In the genomic region with DNA sequence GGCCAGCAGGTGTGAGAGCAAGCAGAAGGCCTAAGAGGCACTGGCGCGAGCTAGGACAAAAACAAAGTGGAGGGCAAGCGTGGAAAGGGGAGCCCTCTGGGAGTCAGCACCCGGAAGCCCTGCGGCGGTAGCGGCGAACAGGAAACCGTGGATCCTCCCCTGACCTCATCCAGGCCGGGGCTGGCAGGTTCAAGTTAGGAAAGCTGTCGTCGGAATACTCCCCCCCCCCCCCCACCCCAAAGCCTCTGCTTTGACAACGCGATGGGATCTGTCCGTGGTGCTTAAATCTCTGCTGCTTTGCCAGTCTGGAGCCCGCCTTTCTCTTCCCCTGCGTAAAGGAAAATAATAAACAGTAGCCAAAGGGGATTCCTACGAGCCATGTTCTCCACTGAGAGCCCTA, we compare ENCODE assay signal across 8 mouse cellular contexts. TPM values are rescaled to one million over a fixed set of nuclear protein-coding genes. Genes with fewer than 3 reads are reported as not detected.
DNase-seq lines count a peak whose midpoint lies in the region; ATAC-seq and TF ChIP-seq lines count a peak whose summit lies in the region.
"Had no signal": no experiment of that assay in that cellular context is flagged by ENCODE, and none has a peak within 500 bp of the region (broad histone marks: within the 10 kb centered on the region; RNA-seq: fewer than 3 reads in every experiment).

No protein-coding gene starts in this region.

- peak; percentile 58 for DNase-seq in Muller cell, postnatal 12 days (ENCODE audit: inconsistent ontology term)
- peak; percentile 72 for DNase-seq in forebrain, embryonic 11.5 days (ENCODE audit: low spot score)
- DNase-seq in cerebellum, adult 9-11 months: no peak
- DNase-seq in cerebellum, postnatal 36 days: no peak

- H3K4me3 ChIP-seq in E14TG2a.4 (replicated peaks; ENCODE audit: low read length): peak overlapping the region; percentile 79
- H3K4me3 ChIP-seq in forebrain, embryonic 11.5 days (ENCODE audit: low read depth, low read length): peak overlapping the region; percentile 8; the same call in 1 of the 2 replicates
- H3K4me3 ChIP-seq in intestine, embryonic 16.5 days (ENCODE audit: low read length): peak overlapping the region; percentile 14; the same call in 1 of the 2 replicates
- H3K4me3 ChIP-seq in midbrain, embryonic 15.5 days: peak overlapping the region; percentile 43

- no peak for ATAC-seq in forebrain, embryonic 11.5 days (replicated peaks; ENCODE audit: low FRiP score)
- no peak for ATAC-seq in intestine, embryonic 16.5 days
- no peak for ATAC-seq in midbrain, embryonic 15.5 days (replicated peaks)

- H3K4me2 ChIP-seq in forebrain, embryonic 11.5 days (ENCODE audit: low read depth, low read length, severe bottlenecking): no peak overlapping the region
- peak overlapping the region; percentile 22; the same call in 1 of the 2 replicates for H3K4me2 ChIP-seq in intestine, embryonic 16.5 days (ENCODE audit: low read depth, low read length)
- H3K4me2 ChIP-seq in midbrain, embryonic 15.5 days: peak overlapping the region; percentile 67

- H3K27ac ChIP-seq in forebrain, embryonic 11.5 days (ENCODE audit: low read depth, low read length): no peak overlapping the region
- no peak overlapping the region for H3K27ac ChIP-seq in intestine, embryonic 16.5 days (ENCODE audit: low read length)
- peak overlapping the region; percentile 72 for H3K27ac ChIP-seq in midbrain, embryonic 15.5 days

- peaks cover 36% of the 10 kb centered on the region for H3K4me1 ChIP-seq in E14TG2a.4 (replicated peaks; ENCODE audit: low read depth, low read length)
- H3K4me1 ChIP-seq in forebrain, embryonic 11.5 days (replicated peaks; ENCODE audit: control insufficient read depth, insufficient read depth, low read length): peaks cover 12% of the 10 kb centered on the region
- H3K4me1 ChIP-seq in intestine, embryonic 16.5 days (ENCODE audit: control insufficient read depth, insufficient read depth, low read length): peaks cover 18% of the 10 kb centered on the region; the same call in 1 of the 2 replicates
- H3K4me1 ChIP-seq in midbrain, embryonic 15.5 days: peaks cover 35% of the 10 kb centered on the region

- WGBS in forebrain, embryonic 11.5 days: under 1% methylated on average over 18 of the region's 18 CpGs
- WGBS in intestine, embryonic 16.5 days: under 1% methylated on average over 18 of the region's 18 CpGs
- whole genome bisulfite sequencing in midbrain, embryonic 15.5 days: 0% methylated on average over 18 of the region's 18 CpGs

- peaks cover 65% of the 10 kb centered on the region for H3K27me3 ChIP-seq in E14TG2a.4 (ENCODE audit: insufficient read depth, low read length)
- peaks cover 80% of the 10 kb centered on the region for H3K27me3 ChIP-seq in forebrain, embryonic 11.5 days (ENCODE audit: control insufficient read depth, insufficient read depth, low read length)
- H3K27me3 ChIP-seq in intestine, embryonic 16.5 days (replicated peaks; ENCODE audit: control insufficient read depth, insufficient read depth, low read length): peaks cover 59% of the 10 kb centered on the region
- peaks cover 49% of the 10 kb centered on the region for H3K27me3 ChIP-seq in midbrain, embryonic 15.5 days (replicated peaks)

- H3K36me3 ChIP-seq in E14TG2a.4 (ENCODE audit: insufficient read depth, low read length): no peaks in the 10 kb centered on the region
- no peaks in the 10 kb centered on the region for H3K36me3 ChIP-seq in forebrain, embryonic 11.5 days (ENCODE audit: control insufficient read depth, insufficient read depth, low read length)
- H3K36me3 ChIP-seq in intestine, embryonic 16.5 days (ENCODE audit: control insufficient read depth, insufficient read depth, low read length): no peaks in the 10 kb centered on the region
- H3K36me3 ChIP-seq in midbrain, embryonic 15.5 days (replicated peaks): no peaks in the 10 kb centered on the region

- no peaks in the 10 kb centered on the region for H3K9me3 ChIP-seq in E14TG2a.4 (ENCODE audit: low read length)
- H3K9me3 ChIP-seq in forebrain, embryonic 11.5 days (ENCODE audit: control insufficient read depth, low read length): no peaks in the 10 kb centered on the region
- H3K9me3 ChIP-seq in intestine, embryonic 16.5 days (ENCODE audit: control insufficient read depth, low read length): no peaks in the 10 kb centered on the region
- H3K9me3 ChIP-seq in midbrain, embryonic 15.5 days: no peaks in the 10 kb centered on the region

- H3K9ac ChIP-seq in forebrain, embryonic 11.5 days (ENCODE audit: low read length): no peak overlapping the region
- no peak overlapping the region for H3K9ac ChIP-seq in intestine, embryonic 16.5 days (ENCODE audit: low read depth, low read length)
- H3K9ac ChIP-seq in midbrain, embryonic 15.5 days: no peak overlapping the region

- no peak for TF ChIP-seq CTCF in E14TG2a.4 (conservative IDR thresholded peaks at IDR 0.05; ENCODE audit: low read length)

RNA-seq across cellular contexts. Expression of a gene that starts 1.7 kb away (rescaled TPM):
- not detected in 2 replicates for polyA plus RNA-seq in forebrain, embryonic 11.5 days (2014; fragmentation: Nextera tagmentation; extraction: Ambion mirVana)
- polyA plus RNA-seq in intestine, embryonic 16.5 days (2015; fragmentation: Nextera tagmentation; extraction: Ambion mirVana): not detected in 2 replicates
- 15.8 and 19.3 TPM in 2 replicates for polyA plus RNA-seq in midbrain, embryonic 15.5 days (2015; fragmentation: Nextera tagmentation; extraction: Ambion mirVana)
- polyA plus RNA-seq: cortical plate, adult 2 months had no signal

Comparison
In these comparisons a context has a peak if more than half of its experiments do, and no peak if none do; other contexts are left out.
1. H3K4me3 ChIP-seq: peak in every context shown above with its lines; median percentile 79 in E14TG2a.4; 43 in midbrain, embryonic 15.5 days; 14 in intestine, embryonic 16.5 days; 8 in forebrain, embryonic 11.5 days.
2. DNase-seq: peak in Muller cell, postnatal 12 days (single experiment) and forebrain, embryonic 11.5 days (single experiment); none in cerebellum, adult 9-11 months (single experiment) and cerebellum, postnatal 36 days (0 of 2).
3. RNA of a gene that starts 1.7 kb away (polyA plus RNA-seq): 15.8 to 19.3 TPM in midbrain, embryonic 15.5 days; not detected in forebrain, embryonic 11.5 days and not detected in intestine, embryonic 16.5 days; every median in the first group is over 10 times any median in the second.